Mouse (Mus musculus) heart, postnatal 0 days (tissue): ENCODE measurements around the gene Gm45785.

Experiments used
- CTCF ChIP-seq: IDR thresholded peaks from 2 replicates; pipeline ENCODE4 v1.5.1; 2016; ENCODE audit warnings: antibody characterized with exemption, control low read depth, low read depth
- EP300 ChIP-seq: IDR thresholded peaks from 2 replicates; pipeline ENCODE4 v1.6.1; 2016; ENCODE audit warnings: antibody characterized with exemption, low read depth

DNA sequence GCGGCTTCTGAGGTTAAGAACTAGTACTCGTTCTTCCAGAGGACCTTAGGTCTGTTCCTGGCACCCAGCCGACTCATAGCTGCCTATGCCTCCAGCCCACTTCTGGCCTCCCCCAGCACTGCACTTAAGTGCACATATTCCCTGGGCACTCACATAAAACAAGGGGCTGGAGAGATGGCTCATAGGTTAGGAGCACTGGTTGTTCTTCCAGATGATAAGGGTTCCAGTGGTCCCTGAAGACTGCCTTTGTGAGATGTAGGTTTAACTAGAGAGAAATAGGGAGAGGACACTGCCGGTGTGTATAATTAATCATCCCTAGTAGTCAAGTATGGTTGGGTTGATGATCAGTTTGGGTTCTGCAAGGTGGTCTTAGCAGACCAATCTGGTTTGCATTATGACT is 33.4 kb downstream of the Gm45785 start:
- TF ChIP-seq CTCF (no peak), EP300 (no peak)
